Mouse (Mus musculus): ENCODE results near the gene Lbx2.

GRCm38 (mm10) chr6:83101688-83102556 lies 15.8 kb downstream of the Lbx2 start:
- no peak for TF ChIP-seq CTCF (conservative IDR thresholded peaks at IDR 0.05; ENCODE audit: low read length)
- no peak for TF ChIP-seq POU5F1 (IDR thresholded peaks at IDR 0.05; ENCODE audit: borderline replicate concordance, low read length)
